Mouse (Mus musculus) left cerebral cortex, postnatal 4 days (tissue): ENCODE measurements around the gene Arid1b. TPM values are rescaled to one million over a fixed set of nuclear protein-coding genes. Genes with fewer than 3 reads are reported as not detected.

Experiments used
- DNase-seq: peaks from one replicate; pipeline ENCODE4 v3.0.0-alpha.2; 2022
- intact Hi-C: fragments of 180-260 bp; cut with DNase I; formaldehyde crosslinking; loops from one replicate; pipeline ENCODE4 v1.15.1; 2025
- total RNA-seq, 2 experiments: library from RNA; stranded (reverse); gene quantifications; 2 replicates each; pipeline ENCODE4 v1.2.3; 2021

The Arid1b gene
- total RNA-seq, 2 experiments from 2014 or later: 103 to 107 TPM

DNA sequence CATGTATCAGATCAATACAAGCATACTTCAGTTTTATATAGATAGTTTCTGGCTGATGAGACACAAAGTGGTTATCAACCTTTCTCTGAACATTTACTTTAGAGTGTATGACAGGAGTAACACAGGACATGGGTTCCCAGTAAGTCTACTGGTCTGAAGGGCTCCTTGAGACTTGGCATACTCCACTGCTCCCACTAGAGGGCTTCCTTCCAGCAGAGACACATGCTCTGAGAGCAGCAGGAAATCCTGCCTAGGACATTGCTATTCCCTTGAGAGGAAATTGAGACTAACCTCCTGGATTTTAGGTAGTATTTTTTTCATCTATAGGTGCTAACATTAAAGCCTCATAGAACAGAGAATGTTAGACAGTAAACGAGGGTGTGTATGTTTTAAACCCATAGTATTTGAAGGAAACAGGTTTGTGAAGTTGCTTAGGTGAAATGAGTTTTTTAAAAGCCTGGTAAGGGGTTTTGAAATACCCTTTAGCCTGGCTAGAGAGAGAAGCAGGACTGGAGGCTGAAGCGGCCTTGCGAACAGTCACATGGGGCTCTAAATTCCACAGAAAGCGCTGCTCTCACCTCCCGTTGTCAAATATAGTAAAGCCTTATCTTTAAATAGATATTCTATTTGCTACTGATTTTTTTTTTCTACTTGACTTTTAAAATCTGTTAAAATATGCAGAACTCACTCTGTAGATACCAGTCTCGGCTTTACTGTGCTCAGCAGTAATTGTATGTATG lies 207.9 kb downstream of the Arid1b start:
- intact Hi-C loops: loop anchor here (10.0 kb wide), 1 partner anchor 193 kb away; no protein-coding TSS in a partner anchor
- peak; percentile 50 for DNase-seq

DNA sequence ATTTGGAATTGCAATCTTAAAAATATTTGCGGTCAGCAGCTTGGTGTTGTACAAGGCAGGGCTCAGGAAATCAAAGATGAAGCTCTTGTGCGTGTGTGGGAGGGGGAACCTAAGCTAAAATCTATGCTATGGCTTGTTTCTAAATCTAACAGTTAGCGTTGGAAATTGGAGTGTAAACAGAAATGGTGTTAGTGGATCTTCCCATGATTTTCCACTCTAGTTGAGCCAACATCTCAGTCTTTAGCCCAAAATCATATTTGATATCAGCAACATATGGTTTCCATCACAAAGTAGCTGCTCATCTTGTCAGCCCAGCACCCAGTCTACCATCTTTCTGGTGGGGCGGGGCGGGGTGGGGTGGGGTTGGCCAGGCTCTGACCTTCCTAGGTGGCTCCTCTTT lies 208.6 kb downstream of the Arid1b start:
- intact Hi-C loops: loop anchor here (10.0 kb wide), 1 partner anchor 192 kb away; no protein-coding TSS in a partner anchor
- no peak for DNase-seq

DNA sequence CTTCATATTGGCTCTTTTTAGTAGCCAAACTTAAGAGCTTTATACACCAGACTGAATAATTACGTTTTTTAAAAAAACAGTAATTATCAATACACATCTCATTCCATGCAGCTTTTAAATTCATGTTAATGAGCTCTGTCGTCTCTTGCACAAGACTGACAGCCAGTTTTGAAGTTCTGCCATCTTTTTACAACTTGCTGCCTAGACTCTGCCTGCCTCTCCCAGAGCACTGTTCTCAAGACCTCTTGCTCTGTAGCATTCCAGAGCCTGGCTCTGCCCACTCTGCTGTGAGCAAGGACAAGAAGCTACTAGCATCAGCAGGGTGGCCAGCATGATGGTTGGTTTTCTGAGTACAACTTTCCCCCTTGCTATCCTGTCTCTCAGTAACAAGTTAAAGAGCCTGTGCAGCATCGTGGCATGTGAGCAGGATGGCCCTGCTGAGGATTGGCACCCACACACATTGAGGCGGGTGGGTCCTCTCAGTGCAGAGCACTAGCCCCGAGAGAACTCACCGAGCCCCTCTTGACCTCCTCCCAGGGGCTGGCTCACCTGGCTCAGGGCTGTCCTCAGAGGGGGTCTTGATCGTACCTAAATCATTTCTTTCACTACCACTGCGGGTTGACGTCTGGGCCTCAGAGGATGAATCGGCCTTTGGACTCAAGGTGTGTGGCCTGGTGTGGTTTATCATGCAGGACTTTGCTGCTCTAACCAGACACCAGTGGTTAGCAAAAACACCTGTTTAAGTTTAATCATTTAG lies 209.4 kb downstream of the Arid1b start:
- intact Hi-C loops: loop anchor here (10.0 kb wide), 1 partner anchor 191 kb away; no protein-coding TSS in a partner anchor
- DNase-seq: no peak

DNA sequence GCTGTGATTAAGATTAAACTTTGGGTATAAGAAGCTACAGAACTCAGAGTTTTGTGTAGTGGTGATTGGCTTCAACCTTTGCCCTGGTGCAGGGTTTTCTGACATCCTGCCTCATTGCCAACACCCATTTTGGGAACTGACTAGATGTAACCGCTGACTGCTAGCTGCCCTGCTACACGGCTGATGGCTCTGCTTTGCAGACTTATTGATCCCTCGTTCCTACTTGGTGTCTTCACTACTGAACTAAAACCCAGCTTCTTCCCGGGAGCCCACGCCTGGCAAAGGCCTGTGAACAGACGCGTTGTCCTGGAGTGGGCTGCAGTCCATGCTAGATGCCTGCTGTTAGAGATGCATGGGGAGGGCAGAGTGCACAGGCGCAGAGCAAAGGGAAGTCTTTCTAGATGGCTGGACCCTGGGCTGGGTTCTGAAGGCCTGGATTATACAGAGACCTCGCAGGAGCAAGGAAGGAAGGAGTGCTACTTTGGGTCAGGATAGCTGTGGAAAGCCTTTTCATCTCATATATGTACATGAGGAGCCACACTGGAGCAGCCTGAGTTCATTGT lies 210.1 kb downstream of the Arid1b start:
- intact Hi-C loops: loop anchor here (10.0 kb wide), 1 partner anchor 191 kb away; no protein-coding TSS in a partner anchor
- DNase-seq: no peak

DNA sequence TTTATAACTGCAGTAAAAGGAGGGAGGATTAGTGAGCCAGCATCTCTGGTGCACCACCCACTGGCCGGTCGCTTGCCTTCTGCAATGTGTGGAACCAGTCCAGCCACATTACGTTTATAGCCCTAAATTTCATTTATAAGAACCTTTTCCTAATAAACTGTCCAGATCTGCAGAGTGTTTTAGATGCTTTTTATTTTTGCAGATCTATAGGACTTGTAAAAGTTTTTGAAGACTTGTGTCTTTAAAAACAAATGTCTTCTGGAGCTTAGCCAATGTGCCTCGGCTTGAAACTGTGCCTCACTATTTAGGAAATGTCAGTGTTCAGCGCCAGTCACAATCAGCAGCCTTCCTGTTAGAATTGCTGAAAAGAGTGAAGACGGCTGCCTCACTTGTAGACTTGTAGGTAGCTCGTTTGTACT lies 211.0 kb downstream of the Arid1b start:
- DNase-seq: no peak
- intact Hi-C loops: loop anchor here (10.0 kb wide), 1 partner anchor 190 kb away; no protein-coding TSS in a partner anchor

DNA sequence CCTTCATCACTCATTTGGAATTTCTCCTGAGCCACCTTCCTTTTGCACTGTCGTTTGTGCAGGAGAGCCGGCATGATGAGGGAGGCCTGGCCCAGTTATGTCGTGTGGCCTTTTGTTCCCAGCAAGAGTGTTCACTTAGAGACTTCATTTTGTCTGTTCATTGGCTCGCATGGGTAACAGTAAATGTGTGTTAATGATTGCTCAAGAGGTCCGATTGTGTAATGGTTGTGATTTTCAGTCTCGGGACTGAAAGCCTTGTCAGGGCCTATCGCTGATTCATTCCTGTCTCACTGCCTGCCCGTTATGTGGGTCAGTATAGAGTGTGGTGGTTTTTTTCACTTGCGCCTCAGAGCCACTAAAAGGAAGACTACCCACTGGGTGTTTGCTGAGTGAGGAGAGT lies 212.6 kb downstream of the Arid1b start:
- DNase-seq: no peak
- intact Hi-C loops: loop anchor here (10.0 kb wide), 1 partner anchor 188 kb away; no protein-coding TSS in a partner anchor

DNA sequence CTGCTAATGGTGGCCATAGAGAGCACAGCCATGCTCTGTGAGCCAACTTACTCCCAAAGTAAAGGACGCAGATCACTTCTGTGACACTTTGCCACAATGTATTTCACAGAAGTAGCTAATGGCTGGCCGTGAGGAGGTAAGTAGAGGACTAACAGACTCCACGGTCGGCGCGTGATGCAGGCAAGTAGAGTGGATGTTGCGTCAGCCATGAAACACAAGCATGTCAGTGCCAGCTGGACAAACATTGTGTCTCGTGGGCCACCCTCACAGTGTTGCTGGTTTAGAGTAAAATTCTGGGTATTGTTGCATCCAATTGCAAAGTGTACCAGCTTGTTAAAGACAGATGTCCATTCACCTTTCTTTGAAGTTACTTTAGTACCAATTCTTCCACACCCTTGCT lies 213.7 kb downstream of the Arid1b start:
- DNase-seq: no peak
- intact Hi-C loops: loop anchor here (10.0 kb wide), 1 partner anchor 187 kb away; no protein-coding TSS in a partner anchor

DNA sequence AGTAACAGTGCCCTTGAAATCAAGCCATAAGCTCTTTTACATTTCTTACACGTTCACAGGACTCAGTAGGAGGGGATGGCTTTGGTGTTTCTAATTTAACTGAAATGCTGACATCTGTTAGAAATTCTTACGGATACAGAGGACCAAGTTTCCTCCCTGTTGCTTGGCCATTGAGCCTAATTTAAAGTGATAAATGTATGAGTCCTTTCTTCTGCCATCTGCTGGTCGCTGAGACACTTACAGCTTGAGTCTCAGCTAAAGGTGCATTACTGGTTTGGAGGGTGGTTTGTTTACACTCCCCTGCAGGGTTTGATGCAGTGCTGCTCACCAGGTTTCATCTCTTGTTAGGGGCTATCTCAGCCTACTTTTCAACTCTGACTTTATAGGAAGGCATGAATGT lies 214.2 kb downstream of the Arid1b start:
- intact Hi-C loops: loop anchor here (10.0 kb wide), 1 partner anchor 186 kb away; no protein-coding TSS in a partner anchor
- no peak for DNase-seq

DNA sequence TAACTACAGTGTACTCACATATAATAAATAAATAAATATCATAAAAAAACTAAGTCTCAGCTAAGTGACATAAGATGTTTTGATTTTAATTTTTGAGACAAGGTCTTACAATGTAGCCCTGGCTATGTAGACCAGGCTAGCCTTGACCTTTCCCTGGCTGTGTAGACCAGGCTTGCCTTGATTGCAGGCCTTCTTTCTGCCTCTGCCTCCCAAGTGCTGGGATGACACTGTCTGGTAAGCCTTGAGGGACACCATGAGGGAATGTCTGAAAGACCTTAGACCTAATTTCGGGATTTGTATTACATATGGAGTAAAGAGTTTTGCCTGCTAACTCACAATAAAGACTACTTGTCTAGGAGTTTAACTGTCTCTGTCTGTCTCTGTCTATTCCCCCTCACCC lies 214.9 kb downstream of the Arid1b start:
- intact Hi-C loops: loop anchor here (10.0 kb wide), 1 partner anchor 186 kb away; no protein-coding TSS in a partner anchor
- no peak for DNase-seq

DNA sequence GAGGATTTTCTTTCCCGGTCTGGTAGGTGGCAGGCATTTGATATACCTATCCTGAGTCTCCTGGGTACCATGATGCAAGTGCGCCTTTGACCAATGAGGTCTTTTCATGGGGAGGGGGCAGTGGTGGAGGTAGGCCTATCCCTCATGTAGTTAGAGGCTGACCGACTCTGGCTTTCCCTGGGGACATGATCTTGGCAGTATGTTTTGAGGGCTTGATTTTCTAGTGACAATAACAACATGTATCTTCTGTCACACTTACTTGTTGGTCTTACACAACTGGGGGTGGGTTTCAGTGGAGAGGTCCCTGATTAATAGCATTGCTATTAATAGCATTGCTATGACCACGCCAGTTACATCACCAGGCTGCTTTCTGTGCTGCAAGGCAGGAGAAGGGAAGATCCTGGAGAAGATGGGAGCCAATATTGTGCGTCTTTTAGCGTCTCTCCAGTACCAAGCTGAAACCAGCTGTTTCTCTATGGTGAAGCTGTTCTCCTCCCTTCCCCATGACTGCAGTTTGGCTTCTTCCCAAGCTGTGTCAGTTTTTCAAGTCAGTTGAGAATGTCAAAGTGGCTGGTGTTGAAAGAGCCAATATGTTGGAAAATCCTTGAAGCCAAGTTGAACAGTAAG lies 216.1 kb downstream of the Arid1b start:
- intact Hi-C loops: no loop called here

DNA sequence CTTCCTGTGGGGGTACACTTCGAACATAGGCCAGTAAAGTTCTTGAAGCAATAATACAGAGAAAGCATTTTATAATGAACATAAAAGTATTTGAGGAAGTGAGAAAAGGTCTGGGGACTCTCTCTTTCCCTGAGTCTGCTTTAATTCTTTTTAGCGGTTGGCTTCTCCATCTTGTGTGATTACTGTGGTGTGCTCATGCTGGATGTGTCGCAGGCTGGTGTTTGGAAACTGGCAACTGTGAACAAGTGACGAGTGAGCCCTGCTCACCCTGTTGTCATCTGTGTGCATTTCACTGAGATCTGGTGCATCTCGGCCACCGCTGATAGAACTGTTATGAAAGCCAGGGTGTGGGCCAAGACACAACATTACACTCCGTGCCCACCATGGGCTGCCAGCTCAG lies 216.8 kb downstream of the Arid1b start:
- intact Hi-C loops: no loop called here

More for the DNA sequence above, 216.1 kb downstream of the Arid1b start:
- no peak for DNase-seq

DNA sequence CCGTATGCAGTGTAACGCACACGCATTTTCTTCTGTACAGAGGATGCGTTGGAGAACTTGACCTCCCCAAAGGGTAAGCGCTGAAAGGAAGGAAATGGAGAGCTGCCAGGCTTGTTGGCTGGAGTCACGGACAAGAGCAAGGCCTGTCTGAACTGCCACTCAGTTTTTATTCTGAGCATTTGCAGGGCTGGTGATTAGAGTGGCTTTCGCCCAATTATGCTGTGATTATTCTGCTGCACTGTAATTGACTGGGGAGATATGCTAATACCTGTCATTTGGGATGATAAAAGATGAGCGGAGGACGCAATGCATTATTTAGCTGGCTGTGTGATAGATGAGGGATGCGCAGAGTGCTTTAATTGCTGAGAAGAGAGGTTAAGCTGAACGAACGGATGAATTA lies 218.0 kb downstream of the Arid1b start:
- intact Hi-C loops: no loop called here
- peak; percentile 74 for DNase-seq

More for the DNA sequence above, 216.8 kb downstream of the Arid1b start:
- DNase-seq: no peak

DNA sequence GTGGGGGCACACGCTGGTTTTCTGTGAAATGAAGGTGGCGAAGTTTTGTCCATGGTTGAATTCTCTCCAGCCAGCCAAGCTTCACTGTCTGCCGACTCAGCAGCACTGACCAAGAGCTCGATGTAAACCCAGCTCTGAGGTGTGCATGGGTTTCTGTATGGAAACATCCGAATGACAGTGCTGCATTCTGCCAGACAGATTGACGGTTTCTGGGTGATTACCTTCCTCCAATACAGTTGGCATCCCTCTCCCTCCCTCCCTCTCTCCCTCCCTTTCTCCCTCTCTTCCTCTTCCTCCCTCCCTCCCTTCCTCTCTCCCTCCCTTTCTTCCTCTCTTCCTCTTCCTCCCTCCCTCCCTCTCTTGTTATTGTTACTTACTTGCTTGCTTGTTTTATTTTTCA lies 219.3 kb downstream of the Arid1b start:
- DNase-seq: no peak
- intact Hi-C loops: no loop called here

DNA sequence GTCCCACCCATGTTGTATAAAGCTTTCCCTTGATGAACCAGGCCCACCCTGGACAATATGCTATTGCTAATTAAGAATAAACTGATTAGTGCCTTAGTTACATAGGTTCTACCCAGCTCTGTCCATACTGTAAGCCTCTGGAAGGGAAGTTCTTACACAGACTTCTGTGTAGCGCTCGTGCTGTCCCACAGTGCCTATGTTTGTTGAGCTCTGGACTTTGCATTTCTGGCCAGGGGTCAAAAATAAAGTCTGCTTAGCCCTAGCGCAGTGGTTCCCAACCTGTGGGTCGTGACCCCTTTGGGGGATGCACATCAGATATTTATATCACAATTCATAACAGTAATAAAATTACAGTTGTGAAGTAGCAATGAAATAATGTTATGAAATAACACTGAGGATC lies 221.2 kb downstream of the Arid1b start:
- DNase-seq: no peak
- intact Hi-C loops: no loop called here

DNA sequence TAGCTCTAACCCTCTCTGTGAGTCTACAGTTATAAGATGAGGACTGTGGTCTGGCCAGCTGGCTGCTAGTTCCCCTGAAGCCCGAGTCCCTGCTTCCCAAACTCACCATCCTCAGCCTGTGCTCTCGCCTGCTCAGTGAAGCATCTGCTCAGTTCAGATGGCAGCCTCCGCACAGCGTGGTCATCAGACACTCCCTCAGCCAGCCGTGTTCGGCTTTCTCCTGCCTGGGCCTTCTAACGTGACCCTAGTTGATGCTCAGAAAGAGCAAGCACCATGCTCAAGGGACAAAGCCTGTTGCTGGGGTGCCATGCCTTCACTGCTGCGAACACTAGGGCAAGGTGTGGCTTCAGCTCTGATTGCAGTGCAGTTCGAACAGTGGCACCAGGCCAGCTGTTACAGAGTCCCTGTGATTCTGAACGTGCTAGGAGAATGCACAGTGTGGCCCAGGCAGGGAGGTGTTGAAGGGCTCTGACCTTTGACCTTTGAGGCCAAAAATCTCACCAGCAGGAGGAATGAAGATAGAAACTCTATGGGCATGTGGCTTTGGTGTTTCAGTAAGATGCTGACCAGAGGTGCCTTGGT lies 222.9 kb downstream of the Arid1b start:
- intact Hi-C loops: no loop called here

DNA sequence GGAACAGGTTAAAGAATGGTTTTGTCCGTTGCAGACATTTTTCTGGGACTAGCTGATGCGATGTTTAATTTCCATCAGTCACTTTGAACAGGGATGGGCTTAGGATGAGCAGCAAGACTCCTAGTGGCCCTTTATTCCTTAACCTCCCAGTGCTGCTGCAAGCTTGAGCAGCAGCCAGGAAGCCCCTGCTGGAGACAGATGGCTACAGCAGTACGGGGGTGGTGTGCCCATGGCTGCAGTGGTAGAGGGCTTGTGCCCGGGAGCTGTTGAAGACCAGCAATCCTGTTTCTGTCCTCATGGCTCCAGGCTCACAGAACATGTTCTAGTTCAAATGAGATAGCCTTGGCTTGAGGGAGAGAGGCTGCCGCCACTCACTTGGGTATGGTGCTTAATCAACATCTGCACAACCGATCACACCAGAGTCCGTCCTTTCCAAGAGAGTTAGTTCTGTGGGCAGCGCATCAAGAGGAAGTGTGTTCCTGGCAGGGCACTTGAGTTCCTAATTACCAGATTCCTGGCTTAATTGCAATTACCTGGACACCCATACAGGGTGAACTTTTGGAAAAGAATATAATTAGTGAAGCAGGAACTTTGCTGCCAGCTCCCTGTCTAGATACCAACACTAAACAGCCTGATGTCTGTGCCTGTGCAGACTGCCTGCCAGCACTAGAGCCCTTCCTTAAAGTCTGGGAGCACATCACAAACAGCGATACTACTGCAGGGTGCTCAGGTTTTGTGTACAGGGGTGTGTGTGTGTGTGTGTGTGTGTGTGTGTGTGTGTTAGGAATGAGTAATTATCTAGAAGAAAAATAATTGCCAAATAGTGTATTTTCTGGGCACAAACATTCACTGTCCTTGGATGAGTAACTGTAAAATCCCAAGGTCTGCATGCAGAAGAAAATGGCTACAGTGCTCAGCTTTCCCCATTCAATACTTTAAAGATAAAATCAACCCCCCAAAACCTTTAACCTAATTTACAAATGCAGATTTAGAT lies 224.0 kb downstream of the Arid1b start:
- intact Hi-C loops: no loop called here
- peak; percentile 73 for DNase-seq

More for the DNA sequence above, 222.9 kb downstream of the Arid1b start:
- peak; percentile 52 for DNase-seq

DNA sequence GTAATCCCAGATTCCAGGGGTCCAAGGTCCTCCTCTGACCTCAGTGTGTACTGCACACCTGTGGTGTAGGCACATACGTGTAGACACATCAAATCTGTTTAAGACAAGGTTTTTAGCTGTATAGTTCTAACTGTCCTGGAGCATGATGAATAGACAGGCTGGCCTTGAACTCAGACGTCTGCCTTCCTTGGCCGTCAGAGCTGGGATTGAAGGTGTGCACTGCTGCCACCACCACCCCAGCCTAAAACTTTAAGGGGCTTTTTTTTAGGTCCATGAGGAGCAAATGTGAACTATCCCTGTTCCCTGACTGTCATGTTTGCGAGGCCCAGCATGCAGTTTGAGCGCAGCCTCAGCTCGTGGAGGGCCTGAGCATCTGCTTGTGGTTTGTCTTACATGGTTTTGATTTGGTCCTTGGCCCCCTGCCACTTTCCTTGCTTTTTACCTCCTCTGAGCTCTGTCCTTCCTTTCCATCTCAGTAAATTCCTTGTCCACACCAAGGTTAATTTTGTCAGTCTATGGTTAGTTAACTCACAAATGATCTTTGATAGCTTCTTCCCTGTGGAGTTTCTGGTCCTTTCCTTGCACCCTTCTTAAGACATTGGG lies 224.9 kb downstream of the Arid1b start:
- DNase-seq: no peak
- intact Hi-C loops: no loop called here

DNA sequence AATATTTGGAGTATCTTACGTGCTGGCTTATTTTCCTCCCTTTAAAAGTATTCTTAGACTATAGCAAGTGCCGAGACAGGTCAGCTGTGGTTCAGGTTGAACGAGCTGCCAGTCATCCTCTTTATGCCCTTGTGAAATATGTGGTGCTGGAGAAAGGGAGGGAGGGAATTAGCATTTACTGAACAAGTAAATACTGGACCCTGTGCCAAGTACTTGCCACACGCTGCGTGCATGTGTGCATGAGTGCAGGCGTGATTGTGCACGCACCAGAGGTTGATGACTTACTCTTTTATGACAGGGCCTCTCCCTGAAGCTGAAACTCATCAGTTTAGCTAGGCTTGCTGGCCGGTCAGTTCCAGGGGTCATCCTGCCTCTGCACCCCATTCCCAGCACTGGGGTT lies 226.9 kb downstream of the Arid1b start:
- DNase-seq: peak; percentile 74
- intact Hi-C loops: no loop called here

DNA sequence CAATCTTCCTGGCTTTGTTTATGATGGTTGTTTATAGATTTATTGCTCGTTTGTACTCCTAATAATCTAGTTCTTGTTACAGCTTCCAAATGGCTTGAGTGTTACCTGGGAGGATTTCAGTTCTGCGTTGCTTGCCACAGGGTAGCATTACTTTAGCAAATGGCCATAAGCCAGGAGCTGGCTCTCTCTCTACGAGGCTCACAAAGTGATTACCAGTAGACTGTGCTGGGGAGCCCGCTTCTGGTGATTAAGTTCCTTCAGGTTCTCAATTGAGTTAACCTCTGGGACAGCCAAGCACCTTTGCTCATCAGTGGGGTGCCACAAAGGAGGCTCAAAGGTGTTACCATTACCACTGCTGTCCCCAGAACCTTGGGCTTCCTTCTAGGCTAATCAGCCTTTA lies 227.4 kb downstream of the Arid1b start:
- intact Hi-C loops: no loop called here
- no peak for DNase-seq
